Mouse (Mus musculus) limb, embryonic 11.5 days (tissue): ENCODE results near the gene Cth. TPM values are rescaled to one million over a fixed set of nuclear protein-coding genes. Genes with fewer than 3 reads are reported as not detected.

Source experiments
- ATAC-seq: fragments of 200-750 bp; cut with Nextera tagmentation; 2 replicates; pipeline ENCODE4 v1.8.0; 2017; ENCODE audit warnings: low read depth; ENCODE audit not compliant: insufficient number of reproducible peaks, low FRiP score, low TSS enrichment
- DNase-seq: peaks from one replicate; pipeline ENCODE4 v3.0.0-alpha.2; 2015; ENCODE audit warnings: low spot score
- H3K27ac ChIP-seq: fragments of 300-500 bp; sonication (generic); replicated peaks from 2 replicates; pipeline ENCODE4 v1.5.1; 2014; ENCODE audit warnings: low read depth, mild to moderate bottlenecking, low read length
- H3K27me3 ChIP-seq: fragments of 300-500 bp; sonication (generic); 2 replicates; pipeline ENCODE4 v1.6.1; 2014; ENCODE audit warnings: mild to moderate bottlenecking, low read length, mixed read lengths; ENCODE audit not compliant: control insufficient read depth, insufficient read depth
- H3K36me3 ChIP-seq: fragments of 300-500 bp; sonication (generic); 2 replicates; pipeline ENCODE4 v1.6.1; 2014; ENCODE audit warnings: mild to moderate bottlenecking, low read length, moderate library complexity, mixed read lengths; ENCODE audit not compliant: control insufficient read depth, insufficient read depth
- H3K4me1 ChIP-seq: fragments of 300-500 bp; sonication (generic); 2 replicates; pipeline ENCODE4 v1.6.1; 2014; ENCODE audit warnings: low read length, mixed read lengths; ENCODE audit not compliant: control insufficient read depth, insufficient read depth
- H3K4me2 ChIP-seq: fragments of 300-500 bp; sonication (generic); 2 replicates; pipeline ENCODE4 v1.6.1; 2014; ENCODE audit warnings: low read depth, mild to moderate bottlenecking, moderate library complexity; ENCODE audit not compliant: severe bottlenecking
- H3K4me3 ChIP-seq: fragments of 300-500 bp; sonication (generic); 2 replicates; pipeline ENCODE4 v1.5.1; 2014; ENCODE audit warnings: low read depth, low read length
- H3K9ac ChIP-seq: fragments of 300-500 bp; sonication (generic); 2 replicates; pipeline ENCODE4 v1.6.1; 2014; ENCODE audit warnings: mild to moderate bottlenecking, low read length
- H3K9me3 ChIP-seq: fragments of 300-500 bp; sonication (generic); 2 replicates; pipeline ENCODE4 v1.6.1; 2016; ENCODE audit warnings: low read length; ENCODE audit not compliant: control insufficient read depth
- WGBS: fragments of 180-500 bp; shearing (Covaris S2); extraction: QIAGEN DNeasy Blood & Tissue Kit; methylation state at CpG from one replicate; pipeline ENCODE4 v1.1.7; 2014; 5-methylcytosine and 5-hydroxymethylcytosine counted together
- polyA plus RNA-seq: library from polyadenylated mRNA; unstranded; fragments of >200 nt; fragmentation: Nextera tagmentation; extraction: Ambion mirVana; gene quantifications from 2 replicates; pipeline ENCODE4 v1.2.1, GENCODE M21; 2014

Cth gene
- polyA plus RNA-seq, 1 experiment from 2014 or later: 26.0 TPM

DNA sequence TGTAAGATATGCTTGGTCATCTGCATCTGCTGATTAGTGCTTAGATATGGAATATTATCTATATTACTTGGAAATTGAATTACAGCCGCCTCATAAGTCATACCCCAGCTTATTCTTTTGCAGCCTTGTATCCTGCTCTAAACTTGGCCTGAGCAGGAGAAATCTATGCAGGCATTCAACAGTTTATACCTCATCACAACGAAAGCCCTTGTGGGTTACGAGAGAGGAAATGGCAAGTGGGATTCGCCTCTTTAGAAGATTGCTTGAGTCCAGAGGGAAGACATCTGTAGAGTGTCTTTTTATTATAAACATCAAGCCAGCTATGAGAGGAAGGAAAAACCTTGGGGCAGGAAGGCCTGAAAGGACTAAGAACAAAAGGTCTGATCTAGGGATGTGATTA lies 52.0 kb downstream of the Cth start:
- DNase-seq (no peak), ATAC-seq (no peak)
- H3K27me3 ChIP-seq: no peaks in the 10 kb centered on the region
- H3K4me3 ChIP-seq: no peak overlapping the region
- WGBS: 84% methylated on average over 4 of the region's 4 CpGs
- H3K4me2 ChIP-seq: no peak overlapping the region
- H3K9ac ChIP-seq: no peak overlapping the region
- no peaks in the 10 kb centered on the region for H3K36me3 ChIP-seq
- no peaks in the 10 kb centered on the region for H3K4me1 ChIP-seq
- no peak overlapping the region for H3K27ac ChIP-seq
- H3K9me3 ChIP-seq: no peaks in the 10 kb centered on the region

DNA sequence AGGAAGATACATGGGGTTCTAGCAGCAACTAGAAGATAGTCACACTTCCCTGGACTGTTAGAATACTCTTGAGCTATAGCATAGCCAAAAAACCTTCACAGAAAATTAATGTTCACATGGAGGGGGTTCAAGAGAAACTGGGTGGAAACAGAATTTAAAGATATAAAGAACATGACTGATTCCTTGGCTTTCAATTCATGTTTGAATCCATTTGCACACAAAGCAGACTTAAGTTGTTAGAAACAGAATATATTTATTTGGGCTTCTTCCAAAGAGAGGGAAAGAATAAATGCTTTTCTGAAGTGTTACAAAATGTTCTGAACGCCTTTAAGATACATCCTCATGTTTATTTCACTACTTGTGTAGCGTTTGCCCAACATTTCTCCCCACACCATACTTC lies 57.0 kb downstream of the Cth start:
- ATAC-seq (no peak), DNase-seq (no peak)
- no peaks in the 10 kb centered on the region for H3K27me3 ChIP-seq
- H3K9me3 ChIP-seq: no peaks in the 10 kb centered on the region
- H3K9ac ChIP-seq: no peak overlapping the region
- H3K4me1 ChIP-seq: no peaks in the 10 kb centered on the region
- WGBS: 84% methylated on average over 2 of the region's 2 CpGs
- no peak overlapping the region for H3K4me2 ChIP-seq
- no peak overlapping the region for H3K27ac ChIP-seq
- H3K36me3 ChIP-seq: no peaks in the 10 kb centered on the region
- H3K4me3 ChIP-seq: no peak overlapping the region

DNA sequence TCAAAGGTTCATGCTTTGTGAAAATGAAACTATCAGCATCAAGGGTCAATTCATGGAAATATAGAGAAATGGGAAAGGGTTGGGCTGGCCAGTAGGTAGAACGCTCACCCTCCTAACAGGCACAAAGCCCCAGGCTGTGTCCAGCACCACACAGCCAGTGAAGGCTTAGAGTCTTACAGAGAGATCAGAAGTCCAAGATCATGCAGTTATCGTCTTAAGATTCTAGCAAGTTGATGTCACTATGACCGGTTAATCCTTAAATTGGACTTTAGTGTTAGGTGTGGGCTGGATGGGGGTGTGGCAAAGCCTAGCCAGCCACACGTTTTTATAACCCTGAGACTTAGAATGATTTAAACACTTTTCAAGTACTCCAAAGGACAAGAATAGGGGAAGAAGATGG lies 58.6 kb downstream of the Cth start:
- Histone ChIP-seq H3K4me1 (no peaks in the 10 kb centered on the region), H3K4me2 (no peak overlapping the region), H3K4me3 (no peak overlapping the region), H3K27me3 (no peaks in the 10 kb centered on the region), H3K36me3 (no peaks in the 10 kb centered on the region), H3K9me3 (no peaks in the 10 kb centered on the region), H3K27ac (no peak overlapping the region), H3K9ac (no peak overlapping the region)
- DNase-seq (no peak), ATAC-seq (no peak)
- WGBS: 51% methylated on average over 4 of the region's 4 CpGs

- Histone ChIP-seq H3K4me1 (no peaks in the 10 kb centered on the region), H3K27ac (no peak overlapping the region), H3K4me3 (no peak overlapping the region), H3K36me3 (no peaks in the 10 kb centered on the region), H3K9ac (no peak overlapping the region), H3K9me3 (no peaks in the 10 kb centered on the region), H3K27me3 (no peaks in the 10 kb centered on the region), H3K4me2 (no peak overlapping the region)
- WGBS: 80% methylated on average over 2 of the region's 2 CpGs
- ATAC-seq (no peak), DNase-seq (no peak)
These were observed 59.0 kb downstream of the Cth start for GRCm38 (mm10) chr3:157865848-157866247.

GRCm38 (mm10) chr3:157865431-157865830 lies 59.4 kb downstream of the Cth start:
- 77% methylated on average over 6 of the region's 6 CpGs for WGBS
- no peak for ATAC-seq
- no peak for DNase-seq

GRCm38 (mm10) chr3:157852806-157853205 lies 72.1 kb downstream of the Cth start:
- Histone ChIP-seq H3K4me2 (no peak overlapping the region), H3K4me1 (no peaks in the 10 kb centered on the region), H3K9ac (no peak overlapping the region), H3K9me3 (no peaks in the 10 kb centered on the region), H3K4me3 (no peak overlapping the region), H3K36me3 (no peaks in the 10 kb centered on the region), H3K27me3 (no peaks in the 10 kb centered on the region), H3K27ac (no peak overlapping the region)
- DNase-seq (no peak), ATAC-seq (no peak)
- WGBS: 46% methylated on average over 1 of the region's 1 CpGs

More at GRCm38 (mm10) chr3:157865431-157865830, 59.4 kb downstream of the Cth start:
- Histone ChIP-seq H3K27ac (no peak overlapping the region), H3K9ac (no peak overlapping the region), H3K9me3 (no peaks in the 10 kb centered on the region), H3K27me3 (no peaks in the 10 kb centered on the region), H3K4me3 (no peak overlapping the region), H3K4me1 (no peaks in the 10 kb centered on the region), H3K4me2 (no peak overlapping the region), H3K36me3 (no peaks in the 10 kb centered on the region)

GRCm38 (mm10) chr3:157848503-157848902 lies 76.4 kb downstream of the Cth start:
- Histone ChIP-seq H3K9ac (no peak overlapping the region), H3K4me3 (no peak overlapping the region), H3K27me3 (no peaks in the 10 kb centered on the region), H3K4me1 (no peaks in the 10 kb centered on the region), H3K27ac (no peak overlapping the region), H3K9me3 (no peaks in the 10 kb centered on the region), H3K4me2 (no peak overlapping the region), H3K36me3 (no peaks in the 10 kb centered on the region)
- no peak for DNase-seq
- WGBS: 27% methylated on average over 2 of the region's 2 CpGs
- no peak for ATAC-seq

DNA sequence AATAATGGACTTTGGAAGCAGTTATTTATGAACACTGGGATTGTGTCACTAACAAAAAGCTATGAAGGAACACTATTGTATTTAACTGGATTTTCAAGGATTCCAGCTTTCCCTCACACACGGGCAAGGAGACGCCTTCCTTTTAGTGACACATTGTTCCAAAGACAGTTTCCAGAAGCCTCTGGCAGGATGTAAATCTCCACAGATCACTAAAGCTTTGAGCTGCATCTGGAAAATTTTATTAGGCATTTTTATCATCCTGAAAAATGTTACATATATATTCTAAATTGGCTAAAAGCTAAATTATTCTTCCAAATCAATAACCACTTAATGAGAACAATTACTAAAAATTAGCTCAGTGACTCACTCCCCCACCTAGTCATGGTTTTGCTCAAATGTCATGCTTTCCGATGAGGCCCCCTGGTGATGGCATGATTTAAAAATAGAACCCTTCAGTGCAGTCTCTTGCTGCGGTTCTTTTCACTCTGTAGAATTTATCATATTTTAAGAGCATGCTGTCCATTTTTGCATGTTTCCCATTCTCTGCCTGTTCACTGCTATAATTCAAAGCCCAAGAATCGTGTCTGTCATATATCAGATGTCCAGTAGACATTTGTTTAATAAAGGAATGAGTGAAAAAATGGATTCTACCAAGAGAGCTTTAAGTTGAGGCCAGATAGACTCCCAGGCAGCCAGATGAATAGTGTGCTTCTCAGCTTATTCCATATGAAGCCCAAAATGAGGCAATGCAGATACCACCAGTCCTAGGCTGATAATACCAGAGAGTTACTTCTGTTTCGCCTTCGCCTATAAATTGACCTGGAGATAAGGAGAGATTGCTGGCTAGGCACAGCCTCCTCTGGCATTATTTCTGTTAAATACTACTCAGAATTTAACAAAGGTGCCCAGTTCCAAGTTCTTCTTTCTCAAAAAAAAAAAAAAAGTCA lies 77.3 kb downstream of the Cth start:
- H3K27ac ChIP-seq: no peak overlapping the region
- WGBS: 64% methylated on average over 7 of the region's 7 CpGs

More for the DNA sequence above, 77.3 kb downstream of the Cth start:
- Histone ChIP-seq H3K9me3 (no peaks in the 10 kb centered on the region), H3K4me2 (no peak overlapping the region), H3K27me3 (no peaks in the 10 kb centered on the region), H3K9ac (no peak overlapping the region), H3K4me1 (no peaks in the 10 kb centered on the region), H3K4me3 (no peak overlapping the region), H3K36me3 (no peaks in the 10 kb centered on the region)
- ATAC-seq: no peak
- DNase-seq: no peak
